Mouse (Mus musculus): ENCODE measurements around the gene Snrpd3. TPM values are rescaled to one million over a fixed set of nuclear protein-coding genes. Genes with fewer than 3 reads are reported as not detected.

Gene Snrpd3
- polyA plus RNA-seq (2017; shearing (Covaris generic)): 192 TPM

DNA sequence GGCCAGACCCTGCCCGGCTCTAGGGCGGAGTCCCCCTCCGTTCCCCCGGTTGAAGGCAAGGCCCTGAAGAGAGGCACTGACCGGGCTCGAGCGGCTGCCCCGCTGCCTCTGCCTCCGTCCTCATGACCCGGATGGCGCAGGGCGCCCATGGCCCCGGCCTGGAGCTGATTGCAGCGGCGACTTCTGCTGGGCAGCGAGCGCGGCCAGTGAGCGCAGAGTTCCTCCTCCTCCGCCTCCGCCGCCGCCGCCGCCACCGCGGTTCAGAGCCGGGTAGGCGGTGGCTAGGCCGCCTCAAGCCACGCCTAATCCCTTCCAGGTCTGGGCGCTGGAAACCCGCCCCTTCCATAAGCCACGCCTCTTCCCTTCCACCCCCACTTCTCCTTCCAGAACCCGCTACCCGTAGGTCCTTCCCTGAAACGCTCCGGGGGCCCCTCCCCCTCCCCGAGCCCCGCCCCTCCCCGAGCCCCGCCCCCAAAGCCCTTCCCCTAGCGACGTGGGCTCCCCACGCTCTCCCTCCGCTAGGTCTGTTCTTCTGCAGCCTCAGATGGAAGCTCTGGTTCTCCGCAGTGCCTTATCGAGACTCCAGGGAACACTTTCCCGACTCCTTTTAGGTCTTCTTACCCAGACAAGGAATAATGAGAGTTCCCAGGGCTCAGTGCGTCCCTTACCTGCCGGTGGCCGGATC, at the start of gene Snrpd3:
Gene Snrpd3 (plus strand): TSS at position 479 of the 685 bp plus-strand sequence.

DNA sequence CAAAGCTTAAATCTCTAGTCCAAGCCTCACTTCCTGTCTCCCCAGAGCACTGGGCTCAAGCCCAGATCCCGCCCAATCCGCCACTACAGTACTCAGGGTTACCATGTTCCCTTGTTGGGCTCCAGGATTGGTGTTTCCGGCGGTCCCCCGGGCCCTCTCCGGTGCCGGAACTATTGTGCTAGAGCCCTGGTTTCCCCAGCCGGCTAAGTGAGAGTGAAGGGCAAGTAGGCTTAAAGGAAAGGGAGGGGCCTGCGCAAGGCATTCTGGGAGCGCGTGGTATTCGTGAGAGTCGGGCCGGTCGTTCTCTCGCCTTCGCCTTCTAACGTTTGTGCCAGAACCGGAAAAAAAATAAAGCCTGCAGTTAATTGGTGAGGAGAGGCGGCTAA, 400 bp downstream of the Snrpd3 start, which contains the start of gene Gucd1:
Gene Gucd1 (minus strand): TSS at position 215 of the 386 bp plus-strand sequence.

DNA sequence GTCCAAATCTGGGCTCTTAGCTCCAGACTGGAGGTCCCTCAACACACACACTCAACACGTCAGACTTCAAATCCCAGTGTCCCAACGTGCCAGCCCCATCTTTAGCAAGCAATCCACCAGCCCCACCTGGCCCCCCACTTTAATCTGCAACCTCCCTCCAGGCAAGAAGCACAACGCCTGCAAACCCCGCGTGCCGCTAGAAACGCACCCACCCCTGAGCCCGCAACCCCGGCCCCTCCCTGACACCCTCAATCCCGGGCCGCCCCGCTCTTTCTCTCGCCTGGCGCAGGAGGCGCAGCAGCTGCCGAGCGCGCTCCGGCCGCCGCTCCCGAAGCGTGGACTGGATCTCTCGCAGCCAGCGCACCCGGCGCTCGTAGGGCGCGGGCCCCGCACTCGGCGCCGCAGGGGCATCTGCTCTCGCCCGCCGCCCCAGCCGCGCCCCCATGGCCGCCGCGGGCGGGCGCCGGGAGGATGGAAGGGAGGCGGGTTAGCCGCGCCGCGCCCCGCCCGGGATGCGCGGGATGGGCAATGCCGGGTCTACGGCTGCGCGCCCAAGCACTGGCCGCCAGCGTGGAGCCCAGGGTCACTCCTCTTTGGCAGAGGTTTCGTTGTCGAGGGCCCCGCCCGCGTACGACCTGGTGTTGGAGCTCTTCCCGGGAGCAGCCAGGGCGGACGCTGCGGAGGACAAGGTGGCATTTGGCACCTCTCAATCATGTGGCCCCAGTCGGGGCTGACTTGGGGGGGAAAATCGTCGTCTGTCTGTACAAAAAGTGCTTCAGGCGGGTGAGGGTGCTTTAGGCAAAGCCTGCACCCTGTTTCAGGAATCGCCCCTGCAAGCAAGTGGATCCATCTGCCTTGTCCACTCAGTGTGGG, 42.6 kb downstream of the Snrpd3 start, which contains the start of gene Lrrc75b:
Gene Lrrc75b (minus strand): TSS at position 655 of the 873 bp plus-strand sequence.

GRCm38 (mm10) chr10:75561071-75561654, 43.8 kb downstream of the Snrpd3 start, which contains the start of gene Ggt1:
Gene Ggt1, plus strand, starts transcription at chr10:75561604.

Other genes with a start within 250 kb of the Snrpd3 start
- 54.8 TPM for gene Adora2a, start 200.7 kb upstream of the Snrpd3 start, polyA plus RNA-seq (2017; shearing (Covaris generic))
- gene Upb1, start 116.4 kb upstream of the Snrpd3 start, polyA plus RNA-seq (2017; shearing (Covaris generic)): 0.73 TPM
- gene Gucd1, start 421 bp downstream of the Snrpd3 start, polyA plus RNA-seq (2017; shearing (Covaris generic)): 27.0 TPM
- gene Lrrc75b, start 42.8 kb downstream of the Snrpd3 start, polyA plus RNA-seq (2017; shearing (Covaris generic)): 0.09 TPM
- 1.9 TPM for gene Ggt1, start 44.1 kb downstream of the Snrpd3 start, polyA plus RNA-seq (2017; shearing (Covaris generic))
- gene Ggt5, start 71.8 kb downstream of the Snrpd3 start, polyA plus RNA-seq (2017; shearing (Covaris generic)): 1.3 TPM
- 34.6 TPM for gene Susd2, start 126.5 kb downstream of the Snrpd3 start, polyA plus RNA-seq (2017; shearing (Covaris generic))
- 65.0 TPM for gene Cabin1, start 246.8 kb downstream of the Snrpd3 start, polyA plus RNA-seq (2017; shearing (Covaris generic))

All from inflammation-experienced regulatory T-cells, adult 16 weeks (primary cell).